In genomic region chr10:44821666-44822065, GRCm38 (mm10) we compare ENCODE assay signal across 12 mouse cellular contexts.
"Had no signal": no experiment of that assay in that cellular context is flagged by ENCODE, and none has a peak within 500 bp of the region (broad histone marks: within the 10 kb centered on the region; RNA-seq: fewer than 3 reads in every experiment).

No protein-coding gene starts in this region.

- H3K4me3 ChIP-seq: kidney, embryonic 15.5 days; limb, embryonic 15.5 days; midbrain, embryonic 10.5 days; stomach, embryonic 15.5 days had no signal

- H3K36me3 ChIP-seq: kidney, embryonic 15.5 days; limb, embryonic 15.5 days; midbrain, embryonic 10.5 days; stomach, embryonic 15.5 days had no signal

- DNase-seq: kidney, adult 2 months; kidney, postnatal 14 days; lung, adult 18-20 months; lung, postnatal 36 days; midbrain, embryonic 14.5 days; right cerebral cortex, postnatal 14 days; thymus, postnatal 36 days had no signal

- H3K27me3 ChIP-seq: kidney, embryonic 15.5 days; limb, embryonic 15.5 days; stomach, embryonic 15.5 days had no signal

- H3K27ac ChIP-seq: kidney, embryonic 15.5 days; limb, embryonic 15.5 days; liver, embryonic 14.5 days; midbrain, embryonic 10.5 days; stomach, embryonic 15.5 days had no signal

- H3K9ac ChIP-seq: kidney, embryonic 15.5 days; limb, embryonic 15.5 days; liver, embryonic 14.5 days; stomach, embryonic 15.5 days had no signal

- H3K4me1 ChIP-seq: kidney, embryonic 15.5 days; limb, embryonic 15.5 days; midbrain, embryonic 10.5 days; stomach, embryonic 15.5 days had no signal
